In genomic region chr9:44119011-44119410, GRCm38 (mm10) we compare ENCODE assay signal across 9 mouse cellular contexts. TPM values are rescaled to one million over a fixed set of nuclear protein-coding genes. Genes with fewer than 3 reads are reported as not detected.
DNase-seq lines count a peak whose midpoint lies in the region; ATAC-seq and TF ChIP-seq lines count a peak whose summit lies in the region.
"Had no signal": no experiment of that assay in that cellular context is flagged by ENCODE, and none has a peak within 500 bp of the region (broad histone marks: within the 10 kb centered on the region; RNA-seq: fewer than 3 reads in every experiment).

No protein-coding gene starts in this region.

- no peaks in the 10 kb centered on the region for H3K27me3 ChIP-seq in kidney, embryonic 16.5 days (ENCODE audit: insufficient read depth, low read length)

- no peak overlapping the region for H3K27ac ChIP-seq in kidney, embryonic 16.5 days (ENCODE audit: low read length)

- no peaks in the 10 kb centered on the region for H3K4me1 ChIP-seq in kidney, embryonic 16.5 days (ENCODE audit: insufficient read depth, low read length)

- no peak for ATAC-seq in kidney, embryonic 16.5 days (ENCODE audit: low FRiP score, low TSS enrichment)
- no peak for ATAC-seq in frontal cortex, adult (ENCODE audit: low TSS enrichment)

- H3K4me2 ChIP-seq in kidney, embryonic 16.5 days (replicated peaks; ENCODE audit: low read depth, low read length): no peak overlapping the region

- H3K4me3 ChIP-seq in kidney, embryonic 16.5 days (ENCODE audit: low read length): no peak overlapping the region

- TF ChIP-seq POLR2A in brain, embryonic 14.5 days (IDR thresholded peaks at IDR 0.05; ENCODE audit: borderline replicate concordance, extremely low read depth, insufficient read depth, insufficient read length, poor library complexity, severe bottlenecking): no peak

- no peaks in the 10 kb centered on the region for H3K9me3 ChIP-seq in kidney, embryonic 16.5 days (ENCODE audit: low read length)

- peak; percentile 56; the same call in 1 of the 2 replicates for TF ChIP-seq CTCF in brain, embryonic 14.5 days (IDR thresholded peaks at IDR 0.05; ENCODE audit: borderline replicate concordance, extremely low read depth, insufficient read depth, insufficient read length)

- peak; percentile 67 for DNase-seq in kidney, postnatal 10 days
- DNase-seq in ES-CJ7 (ENCODE audit: low read depth, low spot score): peak; percentile 46
- no peak for DNase-seq in brain, embryonic 14.5 days (ENCODE audit: low read depth)
- peak; percentile 43 for DNase-seq in retina, embryonic 14.5 days (ENCODE audit: low spot score)
- no peak for DNase-seq in right cerebral cortex, adult 18-20 months
- DNase-seq in frontal cortex, postnatal 10 days (ENCODE audit: low spot score in 2 of 2): no peak

- H3K36me3 ChIP-seq in kidney, embryonic 16.5 days (ENCODE audit: insufficient read depth, low read length): no peaks in the 10 kb centered on the region

- no peak overlapping the region for H3K9ac ChIP-seq in kidney, embryonic 16.5 days (replicated peaks; ENCODE audit: low read length)

- WGBS in kidney, embryonic 16.5 days: 55% methylated on average over 5 of the region's 5 CpGs

RNA-seq across cellular contexts. Expression of gene Rnf26, which starts 5.7 kb away (rescaled TPM):
- 75.0 and 87.0 TPM in 2 replicates for polyA plus RNA-seq in kidney, embryonic 16.5 days (2015; fragmentation: Nextera tagmentation; extraction: Ambion mirVana)
- polyA plus RNA-seq in brain, embryonic 14.5 days (2012; rRNA removed): 31.4 and 34.7 TPM in 2 replicates

RNA-seq across cellular contexts. Expression of gene Gm49380, which starts 5.7 kb away (rescaled TPM):
- polyA plus RNA-seq in kidney, embryonic 16.5 days (2015; fragmentation: Nextera tagmentation; extraction: Ambion mirVana): 0.22 and 0.25 TPM in 2 replicates
- polyA plus RNA-seq in brain, embryonic 14.5 days (2012; rRNA removed): 0.06 and 0.29 TPM in 2 replicates

RNA-seq across cellular contexts. Expression of gene C1qtnf5, which starts 12.0 kb away (rescaled TPM):
- polyA plus RNA-seq in kidney, embryonic 16.5 days (2015; fragmentation: Nextera tagmentation; extraction: Ambion mirVana): 4.7 and 5.7 TPM in 2 replicates
- polyA plus RNA-seq in brain, embryonic 14.5 days (2012; rRNA removed): 5.2 and 6.8 TPM in 2 replicates

RNA-seq across cellular contexts. Expression of gene Mcam, which starts 15.3 kb away (rescaled TPM):
- polyA plus RNA-seq in kidney, embryonic 16.5 days (2015; fragmentation: Nextera tagmentation; extraction: Ambion mirVana): 54.3 and 60.3 TPM in 2 replicates
- polyA plus RNA-seq in brain, embryonic 14.5 days (2012; rRNA removed): 28.5 and 28.9 TPM in 2 replicates

RNA-seq across cellular contexts. Expression of gene Mfrp, which starts 17.5 kb away (rescaled TPM):
- polyA plus RNA-seq in kidney, embryonic 16.5 days (2015; fragmentation: Nextera tagmentation; extraction: Ambion mirVana): 0.10 and 0.25 TPM in 2 replicates
- polyA plus RNA-seq in brain, embryonic 14.5 days (2012; rRNA removed): 1.8 and 3.8 TPM in 2 replicates
- polyA plus RNA-seq: embryonic facial prominence, embryonic 14.5 days had no signal

Comparison
In these comparisons a context has a peak if more than half of its experiments do, and no peak if none do; other contexts are left out.
1. DNase-seq: peak in kidney, postnatal 10 days (single experiment), ES-CJ7 (single experiment) and retina, embryonic 14.5 days (single experiment); none in brain, embryonic 14.5 days (single experiment), right cerebral cortex, adult 18-20 months (single experiment) and frontal cortex, postnatal 10 days (0 of 2).